Mouse (Mus musculus): Measurements from ENCODE around the gene Snrnp35.

- TF ChIP-seq CTCF (IDR thresholded peaks at IDR 0.05; ENCODE audit: low read depth, low read length) (no peak), GATA2 (IDR thresholded peaks at IDR 0.05; ENCODE audit: borderline replicate concordance, low read depth, low read length) (no peak), GATA1 (IDR thresholded peaks at IDR 0.05; ENCODE audit: borderline replicate concordance, low read length) (no peak), POLR2AphosphoS5 (IDR thresholded peaks at IDR 0.05; ENCODE audit: insufficient replicate concordance, low read depth, low read length) (no peak)
Measured at GRCm38 (mm10) chr5:124532451-124532850, 49.5 kb downstream of the Snrnp35 start.

Data from G1E (cell line).